Mouse (Mus musculus) common myeloid progenitor, adult 5-6 weeks (primary cell): ENCODE data around the gene Pik3r5. TPM values are rescaled to one million over a fixed set of nuclear protein-coding genes. Genes with fewer than 3 reads are reported as not detected.

Source experiments
- ATAC-seq: replicated peaks from 2 replicates; pipeline ENCODE4 v1.8.0; 2016; ENCODE audit warnings: low read depth, mild to moderate bottlenecking, moderate TSS enrichment, inconsistent platforms; ENCODE audit not compliant: poor library complexity, severe bottlenecking
- total RNA-seq: library from RNA; stranded (forward); fragments of 200-1000, 187-1606 nt; gene quantifications from 2 replicates; pipeline ENCODE4 v1.2.3, GENCODE M21; 2017

The Pik3r5 gene
- total RNA-seq, 1 experiment from 2014 or later = 3.6 TPM

DNA sequence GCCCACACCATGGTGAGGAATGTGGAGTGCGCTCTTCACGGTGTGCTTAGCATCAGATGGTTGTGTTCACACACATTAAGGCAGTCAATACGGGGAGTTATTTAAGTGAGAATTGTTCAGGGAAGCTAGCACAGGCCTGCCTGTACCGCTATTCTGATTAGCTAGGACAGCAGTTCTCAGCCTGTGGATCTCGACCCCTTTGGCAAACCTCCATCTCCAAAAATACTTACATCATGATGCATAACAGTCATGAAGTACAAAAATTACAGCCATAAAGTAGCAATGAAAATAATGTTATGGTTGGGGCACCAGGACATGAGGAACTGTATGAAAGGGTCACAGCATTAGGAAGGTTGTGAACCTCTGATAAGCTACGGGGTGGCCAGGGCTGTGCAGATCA is 45.7 kb downstream of the Pik3r5 start:
- no peak for ATAC-seq

DNA sequence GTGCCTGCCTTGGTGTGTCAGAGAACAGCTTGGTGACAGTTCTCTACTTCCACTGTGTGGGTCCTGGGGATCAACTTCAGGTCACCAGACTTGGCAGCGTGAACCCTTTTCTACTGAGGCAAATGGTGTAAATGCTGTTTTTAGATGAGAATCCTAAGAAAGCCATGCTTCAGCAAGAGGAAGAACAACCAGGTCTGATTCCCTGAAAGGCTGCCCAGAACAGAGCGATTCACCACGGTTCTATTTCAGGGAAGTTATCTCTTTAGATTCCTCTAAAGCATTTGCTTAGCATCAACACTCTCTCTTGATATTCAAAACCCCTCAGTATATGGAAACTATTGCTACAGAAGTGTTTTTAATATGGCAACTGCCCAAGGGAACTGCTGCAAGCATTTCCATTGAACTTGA is 46.7 kb downstream of the Pik3r5 start:
- ATAC-seq = no peak

DNA sequence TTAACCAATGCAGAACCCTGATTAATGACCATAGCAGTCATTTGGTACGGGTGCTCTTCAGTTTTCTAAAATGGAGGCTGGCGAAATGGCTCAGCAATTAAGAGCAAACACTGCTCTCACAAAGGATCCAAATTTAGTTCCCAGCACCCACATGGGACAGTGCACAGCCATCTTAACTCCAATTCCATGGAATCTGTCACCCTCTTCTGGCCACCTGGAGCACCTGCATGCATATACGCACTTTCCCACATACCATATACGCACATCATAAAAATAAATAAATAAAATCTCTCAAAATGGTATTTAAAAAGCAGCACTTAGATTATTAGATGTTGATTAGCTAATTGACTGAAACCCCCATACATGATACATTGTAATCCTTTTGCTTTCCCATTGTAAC is 48.7 kb downstream of the Pik3r5 start:
- ATAC-seq = no peak

DNA sequence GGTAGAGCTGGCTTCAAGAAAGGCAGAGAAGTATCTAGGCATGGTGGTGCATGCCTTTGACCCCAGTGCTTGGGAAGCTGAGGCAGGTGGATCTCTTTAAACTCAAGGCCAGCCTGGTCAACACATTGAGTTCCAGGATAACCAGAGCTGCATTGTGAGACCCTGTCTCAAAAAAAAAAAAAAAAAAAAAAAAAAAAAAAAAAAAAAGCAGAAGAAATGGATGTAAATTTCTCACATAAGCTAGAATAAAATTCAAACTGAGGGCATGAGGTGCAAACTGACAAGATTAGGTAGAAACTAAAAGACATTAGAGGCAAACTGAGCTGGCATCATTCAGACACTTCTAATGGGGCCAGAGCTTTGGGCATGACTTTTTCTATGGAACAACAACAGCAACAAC is 50.1 kb downstream of the Pik3r5 start:
- ATAC-seq = no peak

DNA sequence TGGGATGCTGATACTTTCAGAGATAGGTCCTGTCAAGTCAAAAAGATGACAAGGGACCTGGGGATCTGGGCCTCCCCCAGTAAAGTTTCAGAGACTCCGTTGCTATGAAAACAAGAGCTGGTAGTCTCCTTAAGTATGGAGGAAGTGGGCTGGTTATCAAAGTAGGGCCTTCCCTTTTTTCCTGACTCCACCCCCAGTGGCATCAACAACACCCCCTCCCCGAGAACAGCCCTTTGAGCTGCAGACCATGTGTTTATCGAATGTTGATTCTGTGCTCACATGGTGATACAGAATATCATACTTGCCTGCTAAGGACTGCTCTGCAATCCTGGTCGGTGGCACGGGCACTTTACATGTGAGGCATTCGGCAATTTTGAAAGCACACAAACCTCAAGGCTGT is 51.3 kb downstream of the Pik3r5 start:
- ATAC-seq = peak; percentile 82

DNA sequence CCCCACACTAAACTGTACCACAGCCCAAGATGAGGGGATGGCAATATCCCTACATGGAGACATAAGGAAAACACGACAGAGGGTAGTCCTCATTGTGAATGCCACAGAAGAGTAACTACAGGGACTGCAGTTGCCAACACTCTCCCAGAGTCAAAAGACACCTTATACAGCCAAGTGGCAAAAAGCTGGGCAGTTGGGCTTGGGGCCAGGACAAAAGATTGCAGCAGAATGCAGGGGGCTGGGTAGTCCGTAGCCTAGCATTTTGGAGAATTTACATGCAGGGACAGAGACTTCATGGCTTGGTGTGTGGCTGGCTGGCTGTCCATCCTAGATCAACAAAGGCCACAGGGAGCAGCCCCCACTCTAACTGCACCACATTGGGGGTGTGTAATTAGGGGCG is 52.5 kb downstream of the Pik3r5 start:
- no peak for ATAC-seq

DNA sequence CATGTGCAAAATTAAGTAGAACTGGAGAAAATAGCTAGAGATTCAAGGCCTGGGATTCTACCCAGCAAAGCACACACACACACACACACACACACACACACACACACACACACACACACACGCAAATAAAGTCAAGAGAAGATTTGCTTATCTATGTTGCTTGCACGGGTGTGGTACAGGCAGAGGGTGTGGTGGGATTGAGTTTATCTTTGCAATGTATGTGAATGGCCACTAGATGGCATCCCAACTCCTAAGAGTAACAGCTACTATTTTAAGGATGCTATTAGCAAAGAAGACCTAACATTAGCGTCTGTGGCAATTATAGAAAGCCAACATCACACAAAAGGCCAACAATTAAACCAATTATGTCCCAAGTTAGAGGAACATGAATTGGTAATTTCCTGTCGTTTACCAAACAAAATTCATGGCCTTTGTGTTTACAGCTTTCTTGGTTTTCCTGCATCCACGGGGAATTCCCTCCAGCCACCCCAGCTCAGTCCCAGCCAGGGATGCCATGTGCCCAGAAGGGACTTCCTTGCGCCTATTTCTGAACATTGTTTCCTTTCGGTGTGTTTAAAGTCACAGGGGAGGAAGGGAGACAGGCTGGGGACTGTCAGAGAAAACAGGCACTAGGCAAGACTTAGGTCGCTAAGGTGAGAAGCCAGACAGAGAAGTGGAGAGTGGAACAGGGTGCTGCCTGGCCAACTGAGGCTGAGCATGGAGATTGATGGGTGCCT is 53.5 kb downstream of the Pik3r5 start:
- ATAC-seq = peak; percentile 84

DNA sequence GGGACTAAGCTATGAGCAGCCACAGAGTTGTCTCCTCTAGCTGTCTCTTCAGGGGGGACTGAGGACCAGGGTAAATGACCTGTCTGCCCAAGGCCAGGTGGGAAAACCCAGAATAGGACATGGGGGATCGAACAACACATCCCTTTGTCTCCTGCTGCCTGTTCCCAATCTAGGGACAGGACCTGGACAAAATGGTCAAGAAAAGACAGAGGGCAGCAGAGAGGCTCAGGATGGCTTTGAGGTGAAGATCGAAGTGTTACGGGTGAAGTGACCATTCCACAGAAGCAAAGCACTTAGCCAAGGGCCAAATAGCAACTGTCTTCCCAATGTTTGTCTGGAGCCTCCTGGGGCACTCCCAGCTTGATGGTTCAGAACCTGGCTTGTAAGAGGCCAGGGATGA is 54.2 kb downstream of the Pik3r5 start:
- ATAC-seq = no peak

DNA sequence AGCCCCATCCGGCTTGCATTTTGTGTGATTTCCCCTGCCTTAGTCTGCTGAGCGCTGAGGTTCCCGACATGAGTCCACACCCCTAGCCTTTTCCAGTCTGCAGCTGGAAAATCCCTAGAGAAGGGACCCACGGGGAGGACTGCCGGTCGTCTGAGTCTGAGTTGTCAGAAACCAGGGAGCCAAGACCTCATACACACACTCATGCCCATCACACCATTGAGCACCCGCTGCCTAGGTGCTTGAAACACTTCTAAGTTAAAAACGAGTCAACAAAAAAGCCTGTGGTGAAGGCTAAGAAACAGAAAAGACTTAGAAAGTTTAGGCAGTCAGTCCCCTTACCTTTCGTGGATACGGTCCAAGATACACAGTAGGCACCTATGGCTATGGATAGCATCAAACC is 55.8 kb downstream of the Pik3r5 start:
- ATAC-seq = no peak

DNA sequence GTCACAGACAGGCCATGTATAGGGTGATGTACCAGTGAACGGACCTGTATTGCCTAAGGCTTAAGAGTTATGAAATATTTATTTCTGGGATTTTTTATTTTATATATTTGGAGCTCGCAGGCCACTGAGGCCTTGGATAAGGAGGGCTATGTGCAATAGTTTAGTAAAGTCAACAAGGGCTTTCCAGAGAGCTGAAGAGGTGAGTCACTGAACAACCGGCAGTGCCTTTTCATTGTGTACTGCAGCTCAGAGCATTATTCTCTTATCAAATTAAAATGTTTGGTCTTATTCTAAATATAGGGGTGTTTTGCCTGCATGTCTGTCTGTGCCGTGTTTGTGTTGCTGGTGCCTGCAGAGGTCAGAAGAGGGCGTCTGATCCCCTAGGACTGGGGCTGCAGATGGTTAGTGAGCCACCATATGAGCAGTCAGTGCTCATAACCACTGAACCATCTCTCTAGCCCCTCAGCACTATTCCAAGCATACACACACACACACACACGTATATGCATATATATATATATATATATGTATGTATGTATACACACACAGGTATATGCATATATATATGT is 56.4 kb downstream of the Pik3r5 start:
- ATAC-seq = no peak

DNA sequence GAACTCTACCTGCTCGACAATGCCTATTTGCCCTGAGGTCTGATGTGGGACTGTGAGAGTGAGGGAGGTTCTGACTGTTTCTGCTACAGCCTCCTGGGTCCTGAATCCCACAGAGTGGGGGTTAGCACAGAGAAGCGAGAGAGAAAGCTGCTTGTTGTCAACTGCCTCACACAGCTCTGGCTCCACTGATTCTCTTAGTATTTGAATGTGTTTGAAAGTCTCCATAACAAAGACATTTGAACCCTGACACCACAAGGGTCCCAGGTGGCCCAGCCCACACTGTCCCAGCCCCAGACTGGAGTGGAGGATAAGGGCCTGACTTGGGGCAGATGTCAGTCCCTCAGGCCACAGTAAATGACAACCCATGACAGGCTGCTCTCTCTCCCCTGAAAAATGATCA is 57.3 kb downstream of the Pik3r5 start:
- no peak for ATAC-seq

DNA sequence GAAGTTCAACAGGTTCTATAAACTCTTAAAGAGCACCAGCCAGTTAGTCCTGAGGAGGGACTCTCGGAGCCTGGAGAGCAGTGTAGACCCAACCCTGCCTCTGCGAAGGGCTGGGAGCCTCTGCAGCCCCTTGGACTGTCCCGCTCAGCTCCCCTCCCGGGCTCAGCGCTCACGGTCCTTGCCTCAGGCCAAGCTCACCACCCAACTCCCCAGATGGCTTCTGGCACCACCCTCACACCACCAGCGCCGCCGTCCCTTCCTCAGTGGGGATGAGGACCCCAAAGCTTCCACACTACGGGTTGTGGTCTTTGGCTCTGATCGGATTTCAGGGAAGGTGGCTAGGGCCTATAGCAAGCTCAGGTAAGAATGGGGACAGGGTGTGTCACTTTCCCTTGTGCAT is 60.7 kb downstream of the Pik3r5 start:
- no peak for ATAC-seq

DNA sequence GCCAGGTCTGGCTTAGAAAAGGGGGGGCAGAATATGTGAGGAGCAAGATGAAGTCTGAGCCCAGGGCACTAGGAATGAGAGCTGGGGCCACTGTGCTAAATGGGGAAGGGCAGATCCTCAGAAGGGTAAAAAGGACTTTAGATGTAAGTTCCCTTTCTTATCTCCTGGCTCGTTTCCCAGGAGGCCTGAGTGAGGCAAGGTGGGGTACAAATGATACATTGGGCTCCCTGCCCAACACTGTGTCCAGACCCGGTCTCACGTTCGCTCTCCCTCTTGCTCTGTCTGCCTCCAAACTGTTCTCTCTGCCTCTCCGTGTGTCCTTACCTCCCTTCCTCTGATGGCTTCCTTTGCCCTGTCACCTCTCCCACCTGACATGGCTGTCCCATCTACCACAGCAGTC is 61.8 kb downstream of the Pik3r5 start:
- no peak for ATAC-seq

DNA sequence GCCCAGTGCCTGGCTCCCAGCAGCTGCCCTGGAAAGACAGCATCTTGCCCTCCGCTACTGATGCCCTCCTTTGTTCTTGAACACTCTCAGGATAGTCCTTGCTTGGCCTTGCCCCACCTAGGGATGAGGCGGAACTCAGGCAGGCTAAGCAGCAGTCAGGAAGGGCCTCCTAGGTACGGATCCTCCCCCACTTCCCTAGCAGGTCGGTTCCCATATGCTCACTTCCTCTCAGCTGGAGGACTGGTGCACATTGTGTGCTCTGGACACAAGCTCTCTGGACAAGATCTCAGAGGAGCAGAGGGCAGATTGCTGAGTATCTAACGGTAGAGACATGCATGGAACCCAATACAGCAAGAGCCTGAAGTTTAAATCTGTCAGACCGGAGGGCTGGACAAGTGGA is 65.2 kb downstream of the Pik3r5 start:
- no peak for ATAC-seq

DNA sequence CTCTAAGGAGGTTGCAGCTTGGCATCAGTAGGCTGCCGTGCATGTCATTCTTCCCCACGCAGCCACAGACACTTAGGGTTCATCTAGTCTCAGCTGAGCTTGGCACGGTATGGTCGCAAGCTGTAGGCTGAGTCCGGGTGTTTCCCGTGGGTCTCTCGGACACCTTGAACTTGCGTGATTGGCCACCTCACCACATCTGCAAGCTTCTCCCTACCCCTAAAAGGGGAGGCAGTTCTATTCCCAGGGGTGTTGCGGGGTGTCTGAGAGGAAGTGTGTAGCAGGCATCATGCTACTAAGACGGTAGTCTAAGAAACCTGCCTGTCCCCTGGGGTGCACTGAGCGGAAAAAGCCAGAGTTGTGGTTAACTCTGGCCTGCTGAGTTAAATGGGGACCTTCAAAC is 66.6 kb downstream of the Pik3r5 start:
- ATAC-seq = peak; percentile 4; the same call in 1 of the 2 replicates

DNA sequence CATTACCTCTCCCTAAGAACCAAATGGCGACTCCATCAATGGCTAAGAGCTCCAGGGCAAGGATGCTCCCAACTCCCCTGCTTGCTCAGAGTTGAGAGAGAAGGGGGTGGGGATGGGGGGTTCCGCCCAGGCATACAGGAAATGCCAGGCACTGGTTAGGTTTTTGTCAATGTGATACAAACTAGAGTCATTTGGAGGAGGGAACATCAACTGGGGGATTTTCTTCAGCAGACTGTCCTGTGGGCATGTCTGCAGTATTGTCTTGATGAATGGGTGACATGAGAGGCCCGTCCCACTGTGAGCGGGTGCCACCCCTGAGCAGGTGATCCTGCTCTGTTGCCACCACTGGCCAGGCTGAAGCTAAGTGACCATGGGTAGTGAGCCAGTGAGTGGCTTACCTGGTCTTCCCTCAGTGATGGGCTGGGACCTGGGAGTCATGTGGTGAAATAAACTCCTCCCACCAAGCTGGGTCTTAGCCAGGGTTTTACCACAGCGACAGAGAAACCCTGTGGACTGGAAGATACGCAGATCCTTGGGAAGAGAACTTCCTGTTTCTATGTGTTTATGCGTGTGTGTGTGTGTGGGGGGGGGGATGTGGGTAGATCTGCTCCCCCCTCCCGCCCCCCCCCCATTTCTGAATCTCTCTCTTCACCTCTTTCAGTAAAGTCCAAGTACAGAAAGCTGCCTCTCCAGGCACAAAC is 67.2 kb downstream of the Pik3r5 start:
- ATAC-seq = peak; percentile 22; the same call in 1 of the 2 replicates

DNA sequence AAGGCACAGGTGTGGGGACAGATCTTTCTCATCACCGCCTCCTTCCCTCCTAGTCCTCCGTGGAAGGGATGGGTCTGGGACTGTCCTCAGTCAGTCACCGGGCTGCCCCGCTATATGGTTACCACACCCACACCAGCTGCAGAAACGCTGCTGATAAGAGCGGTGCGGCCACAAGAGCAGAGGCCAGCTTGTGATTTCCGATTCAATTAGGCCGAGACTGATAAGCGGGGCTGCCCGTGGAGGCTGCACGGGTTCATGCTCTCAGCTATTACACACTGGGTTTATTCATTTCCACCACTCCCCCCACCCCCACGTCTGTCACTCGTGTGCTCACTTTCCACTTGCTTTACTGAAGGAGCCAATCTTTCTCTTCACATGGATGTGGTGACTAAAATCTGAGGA is 69.0 kb downstream of the Pik3r5 start:
- ATAC-seq = peak; percentile 39; the same call in 1 of the 2 replicates

DNA sequence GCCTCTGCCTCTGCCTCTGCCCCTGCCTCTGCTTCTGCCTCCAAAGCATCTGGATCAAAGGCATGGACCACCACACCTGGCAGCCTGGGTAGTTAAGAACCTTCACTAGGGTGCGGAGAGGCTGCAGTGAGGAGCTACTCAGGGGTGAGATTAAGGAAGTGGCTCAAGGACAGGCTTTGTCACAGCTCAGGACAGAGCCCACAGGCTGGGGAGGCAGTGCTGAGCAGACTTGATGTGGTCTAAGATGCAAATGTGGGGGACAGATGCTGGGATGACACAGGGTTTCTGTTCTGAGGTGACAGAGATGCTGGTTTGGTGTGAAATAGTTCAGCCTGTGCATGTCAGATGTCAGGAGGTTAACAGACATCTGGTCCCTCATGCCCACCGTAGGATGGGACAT is 70.5 kb downstream of the Pik3r5 start:
- 0 out of 2 replicates have a peak, but pooled peaks have one; percentile 19 for ATAC-seq

DNA sequence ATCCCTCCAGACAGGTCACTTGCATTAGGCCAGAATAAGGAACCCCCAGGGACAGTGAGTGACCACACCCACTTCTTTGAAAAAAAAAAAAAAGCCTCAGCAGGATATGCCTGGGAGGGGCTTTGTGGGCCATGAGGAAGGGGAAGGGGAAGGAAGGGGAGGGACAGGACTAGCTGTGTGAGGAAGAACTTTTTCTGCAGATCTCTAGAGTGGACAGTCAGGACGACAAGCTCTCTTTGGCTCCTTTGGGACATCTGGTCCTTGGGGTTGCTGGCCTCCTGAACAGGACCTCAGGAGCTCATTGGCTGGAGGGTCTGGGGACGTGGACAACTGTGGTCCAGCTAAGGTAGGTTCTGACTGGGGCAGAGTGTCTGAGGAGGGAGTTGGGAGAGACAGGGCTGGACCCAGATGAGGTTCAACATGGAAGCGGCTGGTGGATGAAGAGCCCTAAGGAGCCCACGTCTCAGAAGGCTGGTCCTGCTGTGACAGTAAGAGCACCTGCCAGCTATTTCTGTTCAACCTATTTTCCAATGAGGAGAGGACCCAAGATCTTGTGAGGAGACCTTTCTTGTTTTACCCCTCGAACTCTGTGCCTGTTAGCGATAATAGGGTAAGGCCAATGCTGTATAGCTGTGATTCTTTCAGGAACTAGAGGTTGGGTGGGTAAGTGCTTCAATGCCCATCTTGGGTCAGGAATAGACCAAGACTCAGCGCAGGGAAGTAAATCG is 71.1 kb downstream of the Pik3r5 start, which contains the start of gene Pik3r6:
Gene Pik3r6, plus strand, starts transcription at position 118 of the 728 bp plus-strand sequence.
- ATAC-seq = peak; percentile 51

DNA sequence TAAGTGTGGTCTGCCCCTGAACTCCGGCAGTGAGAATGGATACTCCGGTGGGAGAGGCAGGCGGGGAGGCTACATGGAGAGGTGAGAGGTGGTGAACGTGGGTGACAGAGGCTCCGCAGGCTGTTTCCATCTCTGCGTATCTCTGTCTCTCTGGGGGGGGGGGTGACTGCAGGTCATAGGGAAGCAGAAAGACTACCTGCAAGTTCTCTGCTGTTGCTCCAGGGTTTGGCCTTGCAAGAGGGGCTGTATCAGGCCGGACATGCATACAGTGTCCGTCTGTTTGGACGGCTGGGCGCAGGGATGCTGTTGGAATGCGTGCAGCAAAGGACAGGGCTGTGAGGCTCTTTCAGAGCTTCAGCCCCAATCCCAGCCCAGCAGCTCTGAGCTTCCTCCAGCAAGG is 73.0 kb downstream of the Pik3r5 start:
- ATAC-seq = no peak

DNA sequence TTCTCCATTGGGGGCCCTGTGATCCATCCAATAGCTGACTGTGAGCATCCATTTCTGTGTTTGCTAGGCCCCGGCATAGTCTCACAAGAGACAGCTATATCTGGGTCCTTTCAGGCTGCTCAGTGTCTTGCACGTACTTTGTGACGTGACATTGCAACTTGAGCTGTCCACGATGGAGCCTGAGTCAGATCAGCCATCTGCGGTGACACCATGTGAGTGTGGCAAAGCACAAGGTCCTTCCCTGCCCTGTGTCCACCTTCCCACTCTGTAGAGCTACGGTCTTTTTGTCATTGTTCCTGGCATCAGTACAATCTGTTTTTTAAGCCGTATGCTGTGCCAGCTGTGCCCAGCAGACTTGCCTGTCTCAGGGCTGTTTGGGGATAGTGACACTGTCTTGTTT is 75.3 kb downstream of the Pik3r5 start:
- no peak for ATAC-seq
